Mouse (Mus musculus) liver, embryonic 14.5 days (tissue): ENCODE measurements around the gene T. TPM values are rescaled to one million over a fixed set of nuclear protein-coding genes. Genes with fewer than 3 reads are reported as not detected.

ENCODE experiments used
- ATAC-seq: fragments of 200-750 bp; cut with Nextera tagmentation; 2 replicates; pipeline ENCODE4 v1.8.0; 2017; ENCODE audit warnings: moderate number of reproducible peaks, mild to moderate bottlenecking, moderate library complexity; ENCODE audit not compliant: insufficient read depth
- DNase-seq, 3 experiments: peaks; one replicate each; pipeline ENCODE4 v3.0.0-alpha.2; 2012 to 2013; ENCODE audit warnings: low read depth in 3 of 3, low spot score in 3 of 3
- H3K27ac ChIP-seq: fragments of 300-500 bp; sonication (generic); 2 replicates; pipeline ENCODE4 v1.5.1; 2014; ENCODE audit warnings: moderate library complexity, mild to moderate bottlenecking, control low read depth, inconsistent platforms
- H3K27me3 ChIP-seq: fragments of 300-500 bp; sonication (generic); 2 replicates; pipeline ENCODE4 v1.6.1; 2014; ENCODE audit warnings: mild to moderate bottlenecking, low read length, moderate library complexity; ENCODE audit not compliant: control insufficient read depth, insufficient read depth
- H3K36me3 ChIP-seq: fragments of 300-500 bp; sonication (generic); replicated peaks from 2 replicates; pipeline ENCODE4 v1.6.1; 2014; ENCODE audit warnings: low read depth; ENCODE audit not compliant: control insufficient read depth, insufficient read depth
- H3K4me1 ChIP-seq, 2 experiments: fragments of 200-500 bp in 1 of 2; fragments of 300-500 bp in 1 of 2; sonication (generic) in 1 of 2; replicated peaks; 2 replicates each; pipeline ENCODE4 v1.6.1; 2012 to 2014; ENCODE audit warnings: antibody characterized with exemption in 1 of 2, inconsistent platforms in 1 of 2, low read length in 1 of 2; ENCODE audit not compliant: control insufficient read depth in 2 of 2, insufficient read depth in 2 of 2
- H3K4me2 ChIP-seq: fragments of 300-500 bp; sonication (generic); 2 replicates; pipeline ENCODE4 v1.6.1; 2014; ENCODE audit warnings: low read depth, mild to moderate bottlenecking, control low read depth, moderate library complexity
- H3K4me3 ChIP-seq, 2 experiments: fragments of 200-500 bp in 1 of 2; fragments of 300-500 bp in 1 of 2; sonication (generic) in 1 of 2; 2 replicates each; pipeline ENCODE4 v1.5.1; 2012 to 2014; ENCODE audit warnings: low read depth in 2 of 2, low read length in 2 of 2, mild to moderate bottlenecking in 2 of 2, control low read depth in 1 of 2, inconsistent platforms in 1 of 2, moderate library complexity in 1 of 2; ENCODE audit not compliant: insufficient read depth in 1 of 2
- H3K9ac ChIP-seq: fragments of 300-500 bp; sonication (generic); replicated peaks from 2 replicates; pipeline ENCODE4 v1.6.1; 2014; ENCODE audit warnings: mild to moderate bottlenecking, control low read depth, moderate library complexity
- H3K9me3 ChIP-seq: fragments of 300-500 bp; sonication (generic); 2 replicates; pipeline ENCODE4 v1.6.1; 2016; ENCODE audit warnings: low read length, mixed read lengths; ENCODE audit not compliant: control insufficient read depth
- CTCF ChIP-seq: IDR thresholded peaks from 2 replicates; pipeline ENCODE4 v1.5.1; 2016; ENCODE audit warnings: antibody characterized with exemption, low read depth, control low read depth
- EP300 ChIP-seq: IDR thresholded peaks from 2 replicates; pipeline ENCODE4 v1.6.1; 2016; ENCODE audit warnings: antibody characterized with exemption, low read depth
- WGBS: fragments of 180-500 bp; shearing (Covaris S2); extraction: QIAGEN DNeasy Blood & Tissue Kit; methylation state at CpG from one replicate; pipeline ENCODE4 v1.1.7; 2014; ENCODE audit not compliant: insufficient replicate concordance; 5-methylcytosine and 5-hydroxymethylcytosine counted together
- polyA plus RNA-seq, 2 experiments: library from polyadenylated mRNA; depleted of rRNA in 1 of 2; stranded (reverse) in 1 of 2; unstranded in 1 of 2; fragments of >200 nt; fragmentation: Nextera tagmentation in 1 of 2; extraction: Ambion mirVana in 1 of 2; gene quantifications; 2 replicates each; pipeline versions ENCODE4 v1.2.1 to v1.2.3; 2012 to 2014

Gene T
- polyA plus RNA-seq, 2 experiments = 0.03 TPM; not detected in 1

DNA sequence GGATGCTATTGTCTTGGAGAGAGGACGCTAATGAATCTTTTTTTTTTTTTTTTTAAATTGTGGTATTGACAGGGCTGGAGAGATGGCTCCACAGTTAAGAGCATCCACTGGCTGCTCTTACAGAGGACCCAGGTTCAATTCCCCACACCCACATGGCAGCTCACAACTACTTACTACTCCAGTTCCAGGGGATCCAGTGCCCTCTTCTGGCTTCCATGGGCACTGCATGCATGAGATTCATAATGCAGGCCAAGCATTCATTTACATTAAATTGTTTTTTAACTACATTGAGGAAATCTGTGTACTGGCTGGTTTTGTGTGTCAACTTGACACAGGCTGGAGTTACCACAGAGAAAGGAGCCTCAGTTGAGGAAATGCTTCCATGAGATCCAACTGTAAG lies 13.5 kb upstream of the T start:
- Histone ChIP-seq H3K4me2 (no peak overlapping the region), H3K4me1 (no peaks in the 10 kb centered on the region), H3K27ac (no peak overlapping the region), H3K9ac (no peak overlapping the region), H3K4me3 (no peak overlapping the region), H3K9me3 (no peaks in the 10 kb centered on the region), H3K36me3 (no peaks in the 10 kb centered on the region), H3K27me3 (no peaks in the 10 kb centered on the region)
- 48% methylated on average over 1 of the region's 1 CpGs for WGBS
- DNase-seq = no peak
- TF ChIP-seq EP300 = no peak
- peak; percentile 50 for TF ChIP-seq CTCF
- ATAC-seq = no peak

DNA sequence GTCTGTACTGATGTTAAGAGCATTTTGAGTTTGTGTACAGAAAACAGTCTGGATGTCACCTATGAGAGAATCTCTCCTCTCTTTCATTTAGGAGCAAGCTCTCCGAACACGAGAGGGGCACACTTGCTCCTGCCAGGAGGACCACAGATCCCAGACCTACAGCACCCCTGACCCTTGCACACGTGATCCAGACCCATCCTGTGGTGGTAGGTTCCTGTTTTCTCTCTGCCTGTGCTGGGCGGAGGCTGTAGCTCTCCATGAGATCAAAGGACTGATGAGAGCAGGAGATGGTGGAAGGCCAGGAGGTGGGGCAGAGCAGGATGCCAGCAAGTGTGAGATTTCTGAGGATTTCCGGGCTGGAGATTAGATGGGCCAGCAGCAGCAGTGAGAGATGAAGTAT lies 12.7 kb upstream of the T start:
- TF ChIP-seq EP300 (no peak), CTCF (no peak)
- WGBS = 7% methylated on average over 5 of the region's 5 CpGs
- H3K9ac ChIP-seq = no peak overlapping the region
- no peak overlapping the region for H3K4me3 ChIP-seq
- no peaks in the 10 kb centered on the region for H3K27me3 ChIP-seq
- H3K9me3 ChIP-seq = no peaks in the 10 kb centered on the region
- DNase-seq (no peak), ATAC-seq (no peak)
- no peaks in the 10 kb centered on the region for H3K36me3 ChIP-seq
- H3K4me1 ChIP-seq = no peaks in the 10 kb centered on the region
- H3K4me2 ChIP-seq = no peak overlapping the region
- H3K27ac ChIP-seq = no peak overlapping the region

DNA sequence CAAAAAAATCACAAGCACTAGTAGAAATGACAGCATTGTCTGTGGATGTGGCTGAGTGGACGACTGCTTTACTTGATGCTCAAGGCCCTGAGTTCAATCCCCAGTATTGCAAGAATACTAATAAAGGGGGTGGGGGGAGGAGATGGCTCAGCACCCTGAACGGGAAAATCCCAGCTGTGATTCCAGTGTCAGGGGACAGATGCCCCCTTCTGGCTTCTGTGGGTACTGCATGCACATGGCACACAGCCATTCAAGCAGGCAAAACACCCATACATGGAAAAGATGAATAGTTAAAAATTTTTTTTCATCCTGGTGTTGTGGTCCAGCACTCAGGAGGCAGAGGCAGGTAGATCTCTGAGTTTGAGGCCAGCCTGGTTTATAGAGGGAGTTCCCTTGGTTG lies 10.9 kb upstream of the T start:
- Histone ChIP-seq H3K36me3 (no peaks in the 10 kb centered on the region), H3K27ac (no peak overlapping the region), H3K4me1 (no peaks in the 10 kb centered on the region), H3K9ac (no peak overlapping the region), H3K27me3 (no peaks in the 10 kb centered on the region), H3K4me2 (no peak overlapping the region), H3K4me3 (no peak overlapping the region), H3K9me3 (no peaks in the 10 kb centered on the region)
- WGBS = 40% methylated on average over 2 of the region's 2 CpGs
- TF ChIP-seq EP300 (no peak), CTCF (peak; percentile 83)
- ATAC-seq (no peak), DNase-seq (no peak)

DNA sequence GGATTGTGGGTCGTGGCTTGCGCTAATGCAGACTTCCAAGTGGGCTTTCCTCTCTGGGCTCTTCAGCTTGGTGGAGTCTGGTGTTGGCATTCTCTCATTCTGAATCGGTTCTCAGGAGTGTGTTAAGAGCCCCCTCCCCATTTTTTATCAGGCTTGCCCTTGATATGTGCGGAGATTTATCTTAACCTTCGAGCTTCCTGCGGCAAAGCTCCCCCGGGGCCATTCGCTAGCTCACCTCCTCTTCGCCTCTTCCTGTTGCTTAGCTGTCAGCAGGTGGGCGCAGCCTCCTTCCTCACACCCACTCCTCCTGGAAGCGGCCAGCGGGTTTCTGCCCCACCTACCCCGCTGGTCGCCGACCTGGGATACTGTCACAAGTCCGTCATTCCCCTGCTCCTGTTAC lies 4.8 kb upstream of the T start:
- 6% methylated on average over 16 of the region's 16 CpGs for WGBS
- Histone ChIP-seq H3K27me3 (peaks cover 52% of the 10 kb centered on the region), H3K9ac (no peak overlapping the region), H3K27ac (no peak overlapping the region), H3K4me3 (no peak overlapping the region), H3K36me3 (no peaks in the 10 kb centered on the region), H3K4me2 (no peak overlapping the region), H3K4me1 (no peaks in the 10 kb centered on the region), H3K9me3 (no peaks in the 10 kb centered on the region)
- ATAC-seq = no peak
- DNase-seq = no peak
- no peak for TF ChIP-seq CTCF
- no peak for TF ChIP-seq EP300

DNA sequence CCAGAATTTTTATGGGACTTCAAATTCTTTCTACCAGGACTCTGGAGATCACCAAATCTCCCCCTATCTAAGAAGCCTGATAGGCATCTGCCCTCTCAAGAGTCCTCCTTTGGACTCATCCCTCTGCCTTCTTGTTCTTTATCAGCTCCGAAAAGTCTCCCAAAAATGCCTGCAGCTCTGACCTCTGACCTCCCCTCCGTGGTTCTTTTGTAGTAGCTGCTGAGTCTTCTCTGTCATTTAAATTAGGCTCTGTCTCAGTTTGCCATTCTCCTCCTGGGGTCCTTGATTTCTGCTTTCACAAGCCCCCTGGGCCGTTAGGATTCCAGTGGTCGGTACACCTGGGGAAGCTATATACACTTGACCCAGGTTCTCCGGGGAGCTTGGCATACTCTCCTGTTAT lies 4.3 kb upstream of the T start:
- no peaks in the 10 kb centered on the region for H3K9me3 ChIP-seq
- H3K27me3 ChIP-seq = peaks cover 57% of the 10 kb centered on the region
- DNase-seq (no peak), ATAC-seq (no peak)
- no peak overlapping the region for H3K4me2 ChIP-seq
- H3K27ac ChIP-seq = no peak overlapping the region
- no peak overlapping the region for H3K4me3 ChIP-seq
- H3K4me1 ChIP-seq = no peaks in the 10 kb centered on the region
- no peak for TF ChIP-seq EP300
- no peak for TF ChIP-seq CTCF
- H3K9ac ChIP-seq = no peak overlapping the region
- H3K36me3 ChIP-seq = no peaks in the 10 kb centered on the region
- 4% methylated on average over 5 of the region's 5 CpGs for WGBS
